Mouse (Mus musculus) C2C12 (cell line): Measurements from ENCODE around the gene Sorcs2.

Experiments
- CEBPB ChIP-seq: IDR thresholded peaks from one replicate; pipeline ENCODE4 v1.6.1; 2011; ENCODE audit warnings: low read depth, mild to moderate bottlenecking, control low read depth, moderate library complexity
- CTCF ChIP-seq: IDR thresholded peaks from one replicate; pipeline ENCODE4 v1.5.1; 2011; ENCODE audit not compliant: control insufficient read depth, insufficient read depth, insufficient read length
- MAX ChIP-seq: IDR thresholded peaks from one replicate; pipeline ENCODE4 v1.6.1; 2011; ENCODE audit warnings: mild to moderate bottlenecking, control low read depth
- MYOD1 ChIP-seq: IDR thresholded peaks from one replicate; pipeline ENCODE4 v1.6.1; 2011; ENCODE audit warnings: low read depth; ENCODE audit not compliant: control insufficient read depth, insufficient read length
- MYOG ChIP-seq: IDR thresholded peaks from one replicate; pipeline ENCODE4 v1.6.1; 2011; ENCODE audit not compliant: control insufficient read depth, insufficient read length; ENCODE audit errors: extremely low read depth
- USF1 ChIP-seq: IDR thresholded peaks from one replicate; pipeline ENCODE4 v1.6.1; 2011; ENCODE audit warnings: low read depth, mild to moderate bottlenecking, control low read depth, moderate library complexity

DNA sequence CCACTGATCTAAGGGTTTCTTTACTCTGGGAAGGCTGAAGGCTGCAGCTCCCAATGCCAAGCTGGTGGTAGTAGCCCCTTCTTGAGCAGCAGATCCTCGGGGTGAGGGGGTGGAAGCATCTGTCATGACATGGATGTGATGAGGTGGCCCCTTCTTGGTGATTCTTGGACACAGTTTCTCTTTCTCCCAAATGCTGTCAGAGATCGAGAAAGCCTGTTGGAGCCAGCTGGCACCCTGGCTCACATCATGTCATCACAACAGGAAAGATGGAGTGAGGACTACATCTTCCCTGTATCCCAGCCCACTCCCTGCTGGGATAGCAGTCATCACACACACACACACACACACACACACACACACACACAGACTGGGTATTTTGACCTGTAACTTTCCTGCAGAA, 268.3 kb downstream of the Sorcs2 start:
- TF ChIP-seq CTCF (no peak), CEBPB (no peak), MAX (no peak), USF1 (no peak), MYOG (no peak), MYOD1 (no peak)
